Mouse (Mus musculus) cerebellum, adult 2 months (tissue): ENCODE measurements around the gene Olfr248.

ENCODE experiments used
- CTCF ChIP-seq: fragments of 200-500 bp; IDR thresholded peaks from 2 replicates; pipeline ENCODE4 v1.5.1; 2011; ENCODE audit warnings: low read depth, mild to moderate bottlenecking, control low read depth, low read length, moderate library complexity, borderline replicate concordance; ENCODE audit not compliant: insufficient read depth
- POLR2A ChIP-seq: fragments of 200-500 bp; IDR thresholded peaks from 2 replicates; pipeline ENCODE4 v1.6.1; 2011; ENCODE audit warnings: low read length, control low read depth, borderline replicate concordance; ENCODE audit not compliant: insufficient read depth

DNA sequence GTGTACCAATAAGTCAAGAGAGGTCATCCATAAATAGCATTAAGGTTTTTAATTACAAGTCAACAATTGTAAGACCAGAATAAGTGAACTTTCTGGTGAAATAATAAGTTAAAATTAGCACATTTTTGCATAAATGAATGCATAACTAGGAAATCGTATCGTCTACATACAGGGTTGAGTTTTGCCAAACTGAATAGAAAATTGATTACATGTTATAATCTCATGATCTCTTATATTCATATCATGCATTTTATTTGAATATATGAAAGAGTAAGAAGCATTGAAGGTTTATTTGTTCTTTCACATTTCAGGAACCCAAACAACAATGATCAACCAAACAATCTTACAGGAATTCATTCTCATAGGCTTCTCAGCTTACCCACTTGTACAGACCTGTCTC lies at the start of gene Olfr248:
- TF ChIP-seq CTCF (no peak), POLR2A (no peak)
